Mouse (Mus musculus) retina, adult 2 months (tissue): ENCODE data around the gene Chst3.
"Not testable (repeated sequence)": the region's sequence is repeated elsewhere in the genome, so short reads cannot be mapped to it uniquely, and the experiment has no call there.

Experiments used
- DNase-seq: peaks from one replicate; pipeline ENCODE4 v3.0.0-alpha.2; 2012; ENCODE audit warnings: low read depth, low spot score

Chst3 gene

GRCm38 (mm10) chr10:60162184-60162972 lies 56.7 kb downstream of the Chst3 start:
- DNase-seq, result not testable (repeated sequence)

- DNase-seq, result not testable (repeated sequence)
Observed at GRCm38 (mm10) chr10:60161397-60161796, 57.7 kb downstream of the Chst3 start.

GRCm38 (mm10) chr10:60158144-60158543 lies 60.9 kb downstream of the Chst3 start:
- no peak for DNase-seq

GRCm38 (mm10) chr10:60156016-60156415 lies 63.0 kb downstream of the Chst3 start:
- DNase-seq, result no peak

- no peak for DNase-seq
Observed at GRCm38 (mm10) chr10:60151107-60151663, 67.9 kb downstream of the Chst3 start.

- DNase-seq, result peak; percentile 75
Observed at GRCm38 (mm10) chr10:60148087-60148486, 71.0 kb downstream of the Chst3 start.

- not testable (repeated sequence) for DNase-seq
Observed at GRCm38 (mm10) chr10:60147510-60148047, 71.5 kb downstream of the Chst3 start.

- DNase-seq, result no peak
Observed at GRCm38 (mm10) chr10:60141656-60142160, 77.4 kb downstream of the Chst3 start.

GRCm38 (mm10) chr10:60140751-60141150 lies 78.3 kb downstream of the Chst3 start:
- no peak for DNase-seq

- no peak for DNase-seq
Observed at GRCm38 (mm10) chr10:60138680-60139079, 80.4 kb downstream of the Chst3 start.

- no peak for DNase-seq
Observed at GRCm38 (mm10) chr10:60136935-60137334, 82.1 kb downstream of the Chst3 start.

GRCm38 (mm10) chr10:60136010-60136409 lies 83.0 kb downstream of the Chst3 start:
- not testable (repeated sequence) for DNase-seq

GRCm38 (mm10) chr10:60134201-60134600 lies 84.9 kb downstream of the Chst3 start:
- no peak for DNase-seq

GRCm38 (mm10) chr10:60133501-60133900 lies 85.6 kb downstream of the Chst3 start:
- DNase-seq, result no peak
